Mouse (Mus musculus) adrenal gland, adult 10 weeks (tissue): ENCODE measurements around the gene Rfesd. TPM values are rescaled to one million over a fixed set of nuclear protein-coding genes. Genes with fewer than 3 reads are reported as not detected.

Experiments
- polyA plus RNA-seq: library from polyadenylated mRNA; stranded (reverse); fragments of 350-450 nt; fragmentation: Illumina TruSeq; extraction: RNeasy Lipid Tissue Mini Kit (QIAGEN cat#74804); gene quantifications from one replicate; pipeline ENCODE4 v1.2.3, GENCODE M21; 2014; ENCODE audit warnings: low read depth, low replicate concordance

Rfesd gene
- 157 TPM for polyA plus RNA-seq

GRCm38 (mm10) chr13:76017974-76018843, at the start of gene Rfesd:
Gene Rfesd (minus strand): TSS chr13:76018719.

GRCm38 (mm10) chr13:76056896-76057266, 38.4 kb upstream of the Rfesd start, which contains the start of gene Gpr150:
Gene Gpr150 (minus strand): TSS chr13:76056996.

GRCm38 (mm10) chr13:75966850-75967249, 51.7 kb downstream of the Rfesd start, which contains the start of gene Spata9:
Gene Spata9 (plus strand): TSS chr13:75967150.

Other genes with a start within 250 kb of the Rfesd start
- gene Glrx, start 178.9 kb downstream of the Rfesd start, polyA plus RNA-seq: 22.9 TPM
- 18.6 TPM for gene Rhobtb3, start 74.8 kb downstream of the Rfesd start, polyA plus RNA-seq
- gene Spata9, start 51.6 kb downstream of the Rfesd start, polyA plus RNA-seq: not detected
- gene Gpr150, start 38.3 kb upstream of the Rfesd start, polyA plus RNA-seq: not detected
- gene Arsk, start 79.9 kb upstream of the Rfesd start, polyA plus RNA-seq: 39.1 TPM
- 55.6 TPM for gene Ttc37, start 80.0 kb upstream of the Rfesd start, polyA plus RNA-seq